Mouse (Mus musculus) adrenal gland, postnatal 4 days (tissue): ENCODE measurements around the gene Sbno2. TPM values are rescaled to one million over a fixed set of nuclear protein-coding genes. Genes with fewer than 3 reads are reported as not detected.
"Not testable (repeated sequence)": the region's sequence is repeated elsewhere in the genome, so short reads cannot be mapped to it uniquely, and the experiment has no call there.

Source experiments
- DNase-seq, 2 experiments: peaks; one replicate each; pipeline ENCODE4 v3.0.0; 2021 to 2022; ENCODE audit warnings: low spot score in 2 of 2, mixed read lengths in 2 of 2
- total RNA-seq, 2 experiments: library from RNA; stranded (reverse); gene quantifications; 2 replicates each; pipeline ENCODE4 v1.2.3; 2021

Sbno2 gene
- total RNA-seq, 2 experiments from 2014 or later, result 51.7 to 53.2 TPM

DNA sequence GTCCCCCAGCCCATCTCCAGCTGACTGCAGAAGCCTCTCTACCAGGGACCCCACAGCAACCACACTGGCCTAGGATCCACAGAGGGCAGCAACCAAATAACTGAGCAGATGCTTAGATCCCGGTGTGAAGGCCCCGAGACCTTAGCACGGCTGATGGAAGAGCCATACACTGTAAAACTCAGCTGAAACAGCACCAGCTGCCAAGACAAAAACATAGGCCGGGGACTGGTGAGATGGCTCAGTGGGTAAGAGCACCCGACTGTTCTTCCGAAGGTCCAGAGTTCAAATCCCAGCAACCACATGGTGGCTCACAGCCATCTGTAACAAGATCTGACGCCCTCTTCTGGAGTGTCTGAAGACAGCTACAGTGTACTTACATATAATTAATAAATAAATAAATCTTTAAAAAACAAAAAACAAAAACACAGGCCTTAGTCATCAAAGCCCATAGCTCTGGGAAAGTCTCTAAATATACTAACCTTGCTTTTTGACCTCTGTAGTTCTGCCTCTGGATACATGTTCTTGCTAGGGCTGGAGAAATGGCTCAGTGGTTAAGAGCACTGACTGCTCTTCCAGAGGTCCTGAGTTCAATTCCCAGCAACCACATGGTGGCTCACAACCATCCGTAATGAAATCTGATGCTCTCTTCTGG, 63.8 kb downstream of the Sbno2 start:
- DNase-seq, result not testable (repeated sequence)

DNA sequence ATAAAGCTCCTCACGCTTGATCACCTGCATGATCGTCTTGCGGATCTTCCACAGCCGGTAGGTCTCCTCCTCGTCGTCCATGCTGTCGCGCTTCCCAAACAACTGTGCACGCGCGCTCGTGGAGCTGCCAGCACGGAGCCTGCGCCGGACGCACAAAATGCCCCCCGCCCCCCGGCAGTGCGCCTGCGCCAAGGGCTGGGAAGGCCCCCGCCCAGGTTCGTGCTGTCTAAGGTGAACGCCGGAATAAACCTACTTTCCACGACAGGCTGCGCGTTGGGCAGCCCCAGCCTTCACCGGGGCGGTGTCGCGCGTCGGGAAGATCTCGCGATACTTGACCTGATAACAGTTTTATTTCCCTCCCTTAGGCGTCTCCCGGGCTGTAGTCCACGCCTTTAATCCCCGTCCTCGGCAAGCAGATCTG, 65.8 kb downstream of the Sbno2 start, which contains the start of gene Polr2e:
Gene Polr2e (minus strand): TSS at position 237 of the 421 bp plus-strand sequence.
- peak; percentile 95 to 98 for DNase-seq

DNA sequence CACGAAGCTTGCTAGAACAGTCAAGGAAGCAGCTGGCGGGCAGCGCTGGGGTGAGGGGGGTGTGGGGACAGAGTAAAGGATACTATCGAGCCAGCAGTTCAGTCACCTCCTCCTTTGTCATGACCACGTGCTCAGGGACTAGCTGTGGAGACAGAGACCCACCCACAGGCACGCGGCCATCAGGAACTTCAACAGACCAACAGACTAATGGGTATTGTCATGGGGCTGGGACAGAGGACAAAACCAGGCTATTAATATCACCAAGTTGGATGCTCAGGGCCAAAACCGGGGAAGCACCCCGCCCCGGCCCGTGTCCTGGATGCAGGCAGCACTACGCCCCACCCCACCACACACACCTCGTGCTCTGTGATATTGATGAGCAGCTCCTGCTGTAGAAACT, 68.5 kb downstream of the Sbno2 start:
- no peak for DNase-seq

DNA sequence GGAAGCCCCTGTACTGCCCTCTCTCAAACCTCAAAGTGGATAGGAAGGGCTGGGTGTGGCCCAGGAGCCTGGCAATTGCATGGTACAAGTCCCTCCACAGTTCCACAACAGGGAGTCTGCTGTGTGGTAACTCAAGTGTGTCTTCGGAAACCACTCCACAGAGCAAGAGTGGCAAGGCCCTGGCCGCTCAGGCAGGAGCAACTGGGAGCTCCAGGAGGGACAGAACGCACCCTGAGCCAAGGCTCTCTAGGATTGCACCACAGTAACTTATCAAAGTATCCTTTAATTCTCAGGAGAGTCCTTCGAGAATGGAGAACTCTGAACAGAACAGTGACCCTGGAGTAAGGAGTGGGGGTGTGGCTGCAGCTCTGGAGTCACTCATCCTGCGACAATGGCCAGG, 69.7 kb downstream of the Sbno2 start:
- no peak for DNase-seq

DNA sequence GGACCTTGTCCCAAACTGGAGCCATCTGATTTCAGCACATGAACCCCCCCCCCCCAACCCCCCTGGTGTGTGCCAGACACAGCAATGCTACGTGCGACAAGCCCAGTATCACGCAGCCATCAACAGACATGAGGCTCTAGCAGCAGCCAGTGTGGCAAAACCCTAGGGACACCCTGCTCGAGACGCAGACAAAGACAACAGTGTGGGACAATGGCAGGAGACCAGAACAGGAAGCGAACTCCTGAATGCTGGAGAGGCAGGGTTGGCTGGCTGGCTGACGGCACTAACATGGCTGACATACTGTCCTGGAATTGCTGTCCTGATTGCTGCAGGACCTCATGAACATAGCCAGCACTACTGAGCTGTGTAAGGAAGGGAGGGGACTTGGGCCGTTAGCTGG, 70.2 kb downstream of the Sbno2 start:
- DNase-seq, result no peak

DNA sequence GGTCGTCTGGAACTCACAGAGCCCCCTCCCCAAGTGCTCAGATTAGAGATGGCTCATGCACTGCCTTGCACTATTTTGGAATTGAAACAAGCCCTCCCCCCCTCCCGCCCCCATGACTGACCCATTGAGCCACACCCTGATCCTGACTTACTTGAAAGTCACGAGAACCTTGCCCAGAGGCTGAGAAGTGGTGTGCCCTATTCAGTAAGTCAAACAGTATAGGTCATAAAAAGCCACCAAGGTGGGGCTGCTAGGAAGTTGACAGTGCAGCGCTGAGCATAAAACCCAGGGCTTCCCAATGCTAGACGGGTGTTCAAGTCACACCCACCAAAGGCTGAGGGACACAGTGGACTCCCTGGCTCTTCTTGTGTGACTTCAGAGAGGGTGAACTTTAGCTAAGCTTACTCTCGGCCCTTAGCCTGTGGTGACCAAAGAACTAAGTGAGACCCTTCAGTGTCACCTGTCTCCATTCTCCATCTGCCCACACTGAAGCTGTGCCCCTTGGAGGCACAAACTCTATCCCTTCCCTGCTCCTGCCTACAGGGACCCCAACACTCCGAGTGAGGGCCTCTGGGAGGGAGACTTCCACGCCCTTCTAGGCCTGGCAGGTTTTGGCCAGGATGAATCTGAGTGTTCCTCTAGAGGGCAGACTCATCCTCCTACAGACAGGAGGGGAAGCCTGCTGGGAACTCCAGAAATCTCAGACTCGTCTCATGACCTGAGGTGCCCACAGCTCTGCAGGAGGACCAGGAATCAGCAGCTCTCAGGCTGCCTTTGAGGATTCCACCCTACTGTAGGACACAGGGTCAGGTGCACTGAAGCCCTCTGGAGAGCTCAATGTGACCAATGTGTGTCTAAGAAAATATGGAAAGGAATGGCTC, 71.6 kb downstream of the Sbno2 start:
- DNase-seq, result no peak

DNA sequence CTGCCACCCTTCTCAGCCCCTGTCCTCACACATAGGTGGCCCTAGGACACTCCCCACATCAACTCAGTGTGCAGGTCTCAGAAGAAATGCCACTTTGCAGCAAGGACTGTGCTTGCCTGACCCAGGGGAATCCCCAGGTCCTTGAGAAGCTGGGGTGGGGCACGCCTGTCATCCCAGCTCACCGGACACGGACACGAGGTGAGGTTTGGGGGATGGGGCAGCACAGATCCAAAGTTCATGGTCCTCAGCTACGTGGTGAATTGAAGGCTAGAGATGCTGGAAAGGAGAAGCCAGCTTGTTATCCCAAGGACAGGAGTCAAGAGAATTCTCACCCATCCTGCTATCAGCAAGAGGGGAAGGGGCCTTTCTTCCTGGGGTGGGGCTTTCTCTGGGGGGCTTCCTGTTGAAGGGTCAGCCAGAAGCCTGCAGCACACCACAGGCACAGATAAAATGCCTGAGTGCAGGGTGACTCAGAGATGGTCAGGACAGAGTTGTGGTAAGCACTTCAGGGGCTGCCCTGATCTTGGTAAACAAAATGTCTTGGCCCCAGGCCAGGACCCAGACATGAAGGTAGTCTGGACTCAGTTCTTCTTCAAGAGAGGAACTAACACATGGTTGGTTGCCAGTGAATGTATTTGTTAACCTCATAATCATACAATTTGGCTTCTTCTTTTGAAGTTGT, 72.4 kb downstream of the Sbno2 start:
- no peak for DNase-seq

DNA sequence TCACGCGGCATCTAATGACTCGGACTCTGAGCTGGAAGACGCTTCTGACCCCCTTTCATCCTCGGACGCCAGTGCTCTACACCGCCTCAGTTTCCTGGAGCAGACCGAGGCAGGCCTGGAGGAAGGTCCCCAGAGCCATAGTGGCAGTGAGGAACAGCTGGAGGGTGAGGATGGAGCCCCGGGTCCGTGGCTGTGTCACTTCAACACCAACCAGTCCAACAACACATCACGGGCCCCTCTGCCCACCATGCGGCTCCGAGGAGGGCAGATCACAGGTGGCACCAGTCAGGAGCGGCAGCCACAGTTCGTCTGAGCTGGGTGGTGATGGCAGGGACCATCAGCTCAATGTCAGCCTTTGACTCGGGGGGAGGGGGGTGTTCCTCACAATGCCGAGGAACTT, 74.6 kb downstream of the Sbno2 start:
- DNase-seq, result no peak

DNA sequence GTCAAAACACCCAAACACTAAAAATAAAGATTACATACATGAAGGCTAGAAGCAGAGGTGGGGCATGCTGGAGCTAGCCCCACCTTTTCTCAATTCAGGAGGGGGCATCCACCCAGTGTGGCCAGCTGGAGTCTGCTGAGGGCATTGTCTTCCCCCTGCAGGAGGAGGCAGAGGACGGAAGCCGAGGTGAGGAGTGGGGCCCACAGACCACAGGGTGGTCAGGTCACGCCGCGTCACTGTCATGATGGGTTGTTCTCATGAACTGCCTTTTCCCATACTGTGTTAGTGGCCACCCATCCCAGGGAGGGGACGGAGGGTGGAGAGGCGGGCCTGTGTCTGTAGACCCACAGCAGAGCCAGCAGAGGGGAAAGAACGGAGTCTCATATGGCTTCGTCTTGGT, 75.2 kb downstream of the Sbno2 start:
- DNase-seq, result no peak

DNA sequence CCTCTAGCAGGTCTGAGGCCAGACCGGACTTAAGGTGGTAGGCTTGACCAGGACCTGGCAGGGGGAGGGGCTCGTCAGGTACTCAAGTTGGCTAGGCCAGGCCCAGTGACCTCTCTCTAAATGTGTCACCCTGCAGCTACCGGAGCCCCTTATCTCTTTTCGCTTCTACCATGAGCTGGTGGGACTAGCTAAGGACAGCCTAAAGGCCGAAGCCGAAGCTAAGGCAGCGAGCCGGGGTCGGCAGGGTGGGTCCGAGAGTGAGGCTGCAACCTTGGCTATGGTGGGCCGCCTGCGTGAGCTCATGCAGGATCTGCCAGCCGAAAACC, 76.9 kb downstream of the Sbno2 start:
- no peak for DNase-seq

DNA sequence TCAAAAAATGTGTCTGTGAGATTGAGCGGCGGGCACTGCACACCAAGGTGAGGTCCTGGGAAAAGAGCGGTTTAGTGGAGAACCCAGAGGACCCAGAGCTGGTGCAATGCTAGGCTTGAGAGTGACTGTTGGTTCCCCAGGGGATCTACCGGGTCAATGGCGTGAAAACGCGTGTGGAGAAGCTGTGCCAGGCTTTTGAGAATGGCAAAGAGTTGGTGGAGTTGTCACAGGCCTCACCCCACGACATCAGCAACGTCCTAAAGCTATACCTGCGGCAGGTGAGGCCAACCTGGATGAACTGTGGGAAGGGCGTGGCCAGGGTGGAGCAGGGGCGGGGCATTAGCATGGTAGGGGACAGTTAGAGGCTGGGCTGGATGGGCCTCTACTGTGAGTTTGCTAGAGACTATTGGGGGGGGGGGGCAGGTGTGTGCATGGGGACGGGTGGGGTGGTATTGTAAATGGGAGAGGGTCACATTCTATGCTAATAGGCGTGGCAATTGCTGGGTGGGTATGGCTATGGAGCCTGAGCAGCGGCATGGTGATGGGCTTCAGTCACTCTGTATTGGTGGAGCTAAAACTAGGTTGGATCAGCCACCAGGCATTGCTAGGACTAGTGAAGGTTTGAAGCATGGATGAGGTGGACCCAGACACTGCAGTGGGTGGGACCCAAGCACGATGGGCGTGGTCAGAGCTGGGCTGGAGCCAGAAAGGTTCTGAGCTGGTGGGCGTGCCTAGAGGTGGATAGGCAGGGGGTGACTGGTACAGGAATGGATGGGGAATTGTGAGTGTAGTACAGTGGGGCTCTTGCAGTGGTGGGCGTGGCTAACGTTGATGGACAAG, 77.5 kb downstream of the Sbno2 start:
- DNase-seq, result no peak

DNA sequence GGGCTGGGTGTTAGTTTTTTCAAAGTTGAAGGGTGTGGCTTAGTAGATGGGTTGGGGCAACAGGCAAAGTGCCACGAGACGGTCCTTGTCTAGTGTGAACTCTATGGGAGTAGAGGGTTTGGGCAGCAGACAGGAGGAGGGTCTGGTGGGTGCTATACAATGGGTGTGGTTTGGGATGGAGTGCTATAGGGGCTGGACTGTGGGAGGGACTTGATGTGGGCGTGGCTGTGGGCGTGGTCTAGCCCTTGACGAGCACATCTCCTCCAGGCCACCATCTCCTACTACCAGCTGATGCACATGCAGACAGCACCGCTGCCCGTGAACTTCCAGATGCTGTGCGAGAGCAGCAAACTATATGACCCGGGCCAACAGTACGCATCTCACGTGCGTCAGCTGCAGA, 79.5 kb downstream of the Sbno2 start:
- no peak for DNase-seq

DNA sequence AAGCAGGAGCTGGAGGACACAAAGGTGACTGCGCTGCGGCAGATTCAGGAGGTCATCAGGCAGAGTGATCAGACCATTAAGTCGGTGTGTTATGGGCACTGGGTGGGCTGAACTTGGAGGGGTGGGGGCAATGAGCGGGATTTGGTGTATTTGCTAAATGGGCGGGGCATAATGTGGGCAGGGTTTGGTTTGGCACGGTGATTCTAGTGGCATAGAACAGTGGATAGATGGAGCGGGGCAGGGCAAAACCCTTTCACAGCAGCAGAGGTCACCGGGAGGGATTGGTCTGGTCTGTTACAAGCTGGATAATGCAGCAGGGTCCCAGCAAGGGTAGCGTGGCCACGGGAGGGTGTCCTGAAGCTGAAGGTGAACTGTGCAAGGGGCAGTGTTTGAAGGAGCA, 79.9 kb downstream of the Sbno2 start:
- no peak for DNase-seq

DNA sequence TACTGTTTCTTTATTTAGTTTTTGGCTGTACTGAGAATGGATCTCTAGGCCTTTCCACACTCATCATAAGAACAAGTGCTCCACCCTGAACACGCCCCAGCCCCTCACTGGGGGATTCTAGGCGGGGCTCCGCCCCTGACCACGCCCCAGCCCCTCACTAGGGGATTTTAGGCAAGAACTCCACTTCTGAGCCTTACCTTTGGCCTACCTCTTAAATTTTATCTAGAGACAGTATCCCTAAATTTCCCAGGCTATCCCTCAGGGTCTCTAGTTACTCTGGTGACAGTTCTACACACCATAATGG, 80.4 kb downstream of the Sbno2 start:
- DNase-seq, result no peak

DNA sequence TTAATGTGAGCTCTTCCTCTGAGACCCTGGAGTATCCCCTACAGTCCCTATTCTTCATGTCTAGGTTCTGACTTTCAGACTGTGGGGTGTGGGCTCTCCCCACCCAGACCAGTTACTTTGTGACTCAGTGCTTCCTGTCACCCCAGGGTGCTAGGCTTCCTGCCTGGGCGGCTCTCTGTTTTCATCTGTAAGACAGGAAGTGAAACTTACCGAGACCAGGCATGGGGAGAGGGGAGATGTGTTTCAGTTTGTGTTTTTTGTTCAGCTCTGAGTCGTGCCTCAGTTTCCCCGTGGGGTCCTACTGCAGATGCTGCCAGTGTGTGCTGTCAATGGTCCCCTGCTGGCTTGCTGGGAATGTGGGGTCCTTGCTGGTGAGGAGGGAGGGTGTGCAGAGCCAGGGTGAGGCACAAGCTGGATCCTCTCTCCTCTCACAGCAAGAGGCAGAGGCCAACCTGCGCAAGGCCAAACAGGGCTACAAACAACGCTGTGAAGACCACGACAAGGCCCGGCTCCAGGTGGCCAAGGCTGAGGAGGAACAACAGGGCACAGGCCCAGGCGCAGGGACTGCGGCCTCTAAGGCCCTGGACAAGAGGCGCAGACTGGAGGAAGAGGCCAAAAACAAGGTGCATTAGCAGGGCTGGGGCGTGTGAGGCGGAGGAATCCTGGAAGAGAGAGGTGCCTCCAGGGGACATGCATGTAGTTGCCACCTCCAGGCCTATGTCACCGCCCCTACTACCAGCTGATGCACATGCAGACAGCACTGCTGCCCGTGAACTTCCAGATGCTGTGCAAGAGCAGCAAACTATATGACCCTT, 80.9 kb downstream of the Sbno2 start:
- DNase-seq, result no peak

DNA sequence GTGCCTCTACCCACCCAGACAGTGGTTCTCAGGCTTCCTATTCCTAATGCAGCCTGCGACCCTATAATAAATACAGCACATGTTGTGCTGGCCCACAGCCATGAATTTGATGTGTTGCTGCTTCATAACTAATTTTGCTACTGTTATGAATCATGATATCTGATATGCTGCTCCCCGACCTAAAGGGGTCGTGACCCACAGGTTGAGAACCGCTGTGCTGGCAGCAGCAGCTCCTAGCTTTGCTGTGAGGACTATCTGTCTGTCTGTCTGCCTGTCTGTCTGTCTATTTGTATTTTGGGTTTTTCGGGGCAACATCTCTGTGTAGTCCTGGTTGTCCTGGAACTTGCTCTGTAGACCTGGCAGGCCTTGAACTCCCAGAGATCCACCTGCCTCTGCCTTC, 81.6 kb downstream of the Sbno2 start:
- no peak for DNase-seq

DNA sequence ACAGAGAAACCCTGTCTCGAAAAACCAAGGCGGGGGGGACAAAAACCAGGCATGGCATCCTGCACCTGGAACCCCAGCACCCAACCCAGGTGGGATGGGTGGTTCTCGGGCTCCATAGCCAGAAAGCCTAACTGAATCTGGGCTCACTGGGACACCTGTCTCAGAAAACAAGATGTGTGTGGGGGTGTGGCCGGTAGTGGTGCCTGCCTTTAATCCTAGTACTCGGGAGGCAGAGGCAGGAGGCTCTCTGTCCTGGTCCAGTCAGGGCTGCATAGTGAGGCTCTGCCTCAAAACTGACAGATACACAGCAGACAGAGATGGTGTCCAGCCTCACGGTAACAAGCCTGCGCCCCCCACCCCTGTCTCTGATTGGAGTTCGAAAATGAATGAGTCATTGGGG, 82.6 kb downstream of the Sbno2 start:
- DNase-seq, result no peak

DNA sequence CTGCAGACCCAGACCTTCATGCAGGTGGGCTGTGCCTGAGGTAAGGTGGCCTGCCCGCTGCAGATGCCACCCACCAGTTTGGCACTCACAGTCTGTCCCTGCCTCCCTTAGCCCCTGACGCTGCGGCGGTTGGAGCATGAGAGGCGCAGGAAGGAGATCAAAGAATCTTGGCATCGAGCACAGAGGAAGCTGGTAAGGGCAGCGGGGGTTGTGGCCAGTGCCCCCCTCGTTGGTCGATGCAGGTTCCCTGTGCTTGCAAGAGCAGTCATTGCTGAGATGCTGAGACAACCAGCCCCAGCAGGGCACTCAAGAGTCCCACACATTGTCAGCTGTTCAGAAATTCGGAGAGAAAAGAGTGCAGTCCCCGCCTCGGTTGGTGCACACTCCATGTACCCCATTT, 83.2 kb downstream of the Sbno2 start:
- DNase-seq, result no peak

DNA sequence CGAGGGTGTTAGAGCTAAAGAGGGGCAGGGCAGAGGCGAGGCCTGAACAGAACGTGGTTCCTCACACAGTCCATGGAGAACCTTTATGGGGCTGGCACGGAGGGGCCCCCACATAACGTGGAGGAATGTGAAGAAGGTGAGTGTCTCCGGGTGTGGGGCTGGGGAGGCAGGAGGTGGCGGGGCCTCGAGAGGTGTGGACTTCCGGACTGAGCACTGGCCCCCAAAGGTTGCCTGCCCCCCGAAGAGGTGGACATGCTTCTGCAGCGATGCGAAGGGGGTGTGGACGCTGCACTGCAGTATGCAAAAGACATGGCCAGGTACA, 84.1 kb downstream of the Sbno2 start:
- no peak for DNase-seq

DNA sequence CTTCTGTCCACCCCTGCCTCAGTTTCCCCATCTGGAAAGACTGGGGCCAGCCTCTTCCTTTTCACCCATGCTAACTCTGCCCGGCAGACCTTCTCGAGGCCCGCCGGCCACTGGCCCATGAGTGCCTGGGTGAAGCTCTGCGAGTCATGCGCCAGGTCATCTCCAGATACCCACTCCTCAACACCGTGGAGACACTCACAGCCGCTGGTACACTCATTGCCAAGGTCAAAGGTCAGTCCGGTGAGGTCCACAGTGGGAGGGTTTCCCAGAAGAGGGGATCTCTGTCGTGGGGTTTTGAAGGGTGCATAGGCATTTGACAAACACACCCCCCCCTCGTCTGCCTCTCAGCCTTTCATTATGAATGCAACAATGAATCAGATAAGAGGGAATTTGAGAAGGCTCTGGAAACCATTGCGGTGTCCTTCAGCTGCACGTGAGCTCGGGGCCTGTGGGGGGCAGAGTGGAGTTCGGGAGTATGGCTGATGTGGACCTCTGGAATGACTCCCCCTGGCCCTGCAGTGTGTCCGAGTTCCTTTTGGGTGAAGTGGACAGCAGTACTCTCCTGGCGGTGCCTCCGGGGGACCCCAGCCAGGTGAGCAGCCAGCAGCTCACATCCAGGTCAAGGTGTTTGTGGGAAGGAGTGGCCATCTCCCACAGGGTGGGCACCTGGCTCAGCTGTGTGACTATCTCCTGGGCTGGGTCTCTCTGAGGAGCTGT, 84.6 kb downstream of the Sbno2 start:
- DNase-seq, result no peak
